Mouse (Mus musculus) G1E-ER4 (cell line): Measurements from ENCODE around the gene Fbxl12. TPM values are rescaled to one million over a fixed set of nuclear protein-coding genes. Genes with fewer than 3 reads are reported as not detected.

Experiments used
- GATA1 ChIP-seq: IDR thresholded peaks from one replicate; pipeline ENCODE4 v1.8.0; 2012; ENCODE audit warnings: low read length, inconsistent platforms
- polyA plus RNA-seq: library from polyadenylated mRNA; stranded (reverse); fragments of >175 nt; gene quantifications from 2 replicates; pipeline ENCODE4 v1.2.3, GENCODE M21; 2012

Gene Fbxl12
- polyA plus RNA-seq, result 9.1 and 17.4 TPM in 2 replicates

GRCm38 (mm10) chr9:20644360-20645081, at the start of gene Fbxl12:
Fbxl12 (minus strand) TSS chr9:20644767.
- TF ChIP-seq GATA1, result no peak

- no peak for TF ChIP-seq GATA1
Observed at GRCm38 (mm10) chr9:20692863-20693262, 48.3 kb upstream of the Fbxl12 start.

- no peak for TF ChIP-seq GATA1
Observed at GRCm38 (mm10) chr9:20689913-20690312, 45.3 kb upstream of the Fbxl12 start.

GRCm38 (mm10) chr9:20689403-20689802, 44.8 kb upstream of the Fbxl12 start:
- no peak for TF ChIP-seq GATA1

- no peak for TF ChIP-seq GATA1
Observed at GRCm38 (mm10) chr9:20685081-20685861, 40.7 kb upstream of the Fbxl12 start.

GRCm38 (mm10) chr9:20682389-20682722, 37.8 kb upstream of the Fbxl12 start:
- TF ChIP-seq GATA1, result no peak

- TF ChIP-seq GATA1, result no peak
Observed at GRCm38 (mm10) chr9:20681546-20682388, 37.2 kb upstream of the Fbxl12 start.

GRCm38 (mm10) chr9:20680378-20680958, 35.9 kb upstream of the Fbxl12 start:
- no peak for TF ChIP-seq GATA1

GRCm38 (mm10) chr9:20677892-20678291, 33.3 kb upstream of the Fbxl12 start:
- TF ChIP-seq GATA1, result no peak

- TF ChIP-seq GATA1, result no peak
Observed at GRCm38 (mm10) chr9:20672047-20672446, 27.5 kb upstream of the Fbxl12 start.

GRCm38 (mm10) chr9:20668065-20668464, 23.5 kb upstream of the Fbxl12 start:
- no peak for TF ChIP-seq GATA1

GRCm38 (mm10) chr9:20666510-20667034, 22.0 kb upstream of the Fbxl12 start:
- no peak for TF ChIP-seq GATA1

GRCm38 (mm10) chr9:20665925-20666324, 21.4 kb upstream of the Fbxl12 start:
- no peak for TF ChIP-seq GATA1

- no peak for TF ChIP-seq GATA1
Observed at GRCm38 (mm10) chr9:20664982-20665637, 20.5 kb upstream of the Fbxl12 start.

- no peak for TF ChIP-seq GATA1
Observed at GRCm38 (mm10) chr9:20664366-20664765, 19.8 kb upstream of the Fbxl12 start.
